Mouse (Mus musculus) ES-CJ7 (cell line): ENCODE data around the gene Nav3.
"Not testable (repeated sequence)": the region's sequence is repeated elsewhere in the genome, so short reads cannot be mapped to it uniquely, and the experiment has no call there.

Experiments
- DNase-seq: peaks from one replicate; pipeline ENCODE4 v3.0.0; 2011; ENCODE audit warnings: low read depth, low spot score

Gene Nav3

DNA sequence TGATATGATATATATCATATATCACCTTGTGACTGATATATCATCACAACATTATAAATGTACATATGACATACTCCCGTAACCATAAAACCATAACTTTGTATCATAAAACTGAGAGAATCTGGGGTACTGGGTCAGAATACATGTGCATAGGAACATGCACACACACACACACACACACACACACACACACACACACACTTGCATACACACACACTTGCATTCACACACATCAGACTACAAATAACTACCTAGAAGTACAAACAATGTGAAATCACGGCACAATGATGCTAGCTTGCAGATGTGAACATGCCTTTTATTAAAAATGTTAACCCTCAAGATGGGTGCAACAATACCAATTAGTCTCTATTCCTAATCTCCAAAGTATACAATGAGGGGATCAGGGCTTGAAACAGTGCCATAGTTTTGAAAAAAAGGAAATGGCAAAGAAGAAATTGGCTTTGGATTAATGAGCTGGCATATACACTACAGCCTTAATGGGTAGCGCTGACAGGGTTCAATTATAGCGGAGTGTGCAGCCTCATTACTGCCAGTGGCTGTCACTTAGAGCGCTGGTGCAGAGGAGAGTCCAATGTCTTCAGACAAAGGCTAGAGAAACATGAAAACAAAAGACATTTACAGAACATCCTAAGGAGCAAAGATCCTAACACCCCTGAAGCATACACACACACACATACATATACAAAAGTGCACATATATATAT is 72.3 kb downstream of the Nav3 start:
- DNase-seq, result not testable (repeated sequence)

DNA sequence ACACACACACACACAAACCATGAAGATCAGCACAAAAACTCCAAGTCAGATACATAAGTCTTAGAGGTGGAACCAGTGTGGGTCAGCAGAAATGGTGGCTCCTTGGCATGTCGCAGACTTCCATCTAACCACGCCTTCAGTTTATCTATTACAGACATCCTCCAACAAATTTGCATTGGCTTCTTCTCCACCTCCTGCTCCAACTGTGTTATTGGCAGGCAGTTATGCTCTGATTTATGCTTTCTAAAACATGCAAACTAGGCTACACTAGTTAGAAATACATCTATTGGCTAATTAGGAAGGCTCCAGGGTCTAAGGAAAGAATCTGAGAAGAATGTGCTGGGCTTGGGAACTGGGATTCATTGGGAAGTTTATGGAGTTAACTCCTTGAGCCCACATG is 75.2 kb downstream of the Nav3 start:
- no peak for DNase-seq

DNA sequence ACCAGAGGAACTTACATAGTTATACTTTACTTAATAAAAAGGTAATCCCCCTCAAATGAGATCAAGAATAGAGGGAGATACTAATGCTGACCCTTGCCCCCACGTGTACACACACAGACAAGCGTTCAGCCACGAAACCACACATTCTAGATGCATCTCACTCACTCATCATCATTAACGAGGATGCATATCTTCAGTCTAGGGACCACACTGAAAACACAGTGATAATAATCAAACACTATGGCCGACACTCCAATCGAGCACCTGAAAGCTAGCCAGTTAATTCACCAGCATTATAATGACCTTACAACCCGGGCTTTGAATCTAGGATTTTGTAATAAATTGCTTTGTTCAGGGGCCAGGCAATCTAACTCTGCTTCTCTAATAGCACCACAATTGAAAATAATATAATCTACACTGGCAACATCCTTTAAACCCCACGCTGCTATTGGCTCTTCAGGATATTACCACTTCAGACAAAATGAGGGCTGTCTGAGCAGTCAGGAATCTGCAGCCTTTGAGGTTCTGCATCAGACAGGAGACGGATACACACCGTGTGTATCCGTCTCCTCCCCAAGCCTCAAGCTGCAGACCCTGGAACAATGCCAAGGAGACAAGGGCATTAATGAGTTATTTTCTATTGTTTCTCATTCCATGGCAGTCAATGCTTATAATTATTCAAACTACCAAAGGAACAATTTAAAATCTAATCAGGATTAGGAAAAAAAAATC is 83.1 kb downstream of the Nav3 start:
- no peak for DNase-seq

DNA sequence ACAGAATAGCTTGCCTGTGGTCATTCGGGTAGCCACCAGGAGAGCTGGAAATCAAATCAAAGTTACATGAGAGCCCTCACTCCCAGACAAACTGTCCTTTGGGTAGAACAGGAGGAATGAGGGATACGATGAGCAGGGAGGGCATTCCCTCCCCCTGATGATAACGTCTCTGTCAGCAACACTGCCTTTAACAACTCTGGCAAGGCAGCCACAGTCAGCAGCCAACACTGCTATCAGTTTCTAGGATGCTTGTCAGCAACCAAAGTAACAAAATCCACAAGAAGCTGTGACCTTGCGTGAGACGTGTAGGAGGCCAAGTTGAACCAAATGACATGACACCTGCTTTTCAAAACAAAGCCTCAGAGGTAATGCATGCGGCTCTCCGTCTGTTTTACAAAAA is 103.9 kb downstream of the Nav3 start:
- DNase-seq, result no peak

- no peak for DNase-seq
Observed at GRCm38 (mm10) chr10:110330030-110330429, 126.0 kb downstream of the Nav3 start.

DNA sequence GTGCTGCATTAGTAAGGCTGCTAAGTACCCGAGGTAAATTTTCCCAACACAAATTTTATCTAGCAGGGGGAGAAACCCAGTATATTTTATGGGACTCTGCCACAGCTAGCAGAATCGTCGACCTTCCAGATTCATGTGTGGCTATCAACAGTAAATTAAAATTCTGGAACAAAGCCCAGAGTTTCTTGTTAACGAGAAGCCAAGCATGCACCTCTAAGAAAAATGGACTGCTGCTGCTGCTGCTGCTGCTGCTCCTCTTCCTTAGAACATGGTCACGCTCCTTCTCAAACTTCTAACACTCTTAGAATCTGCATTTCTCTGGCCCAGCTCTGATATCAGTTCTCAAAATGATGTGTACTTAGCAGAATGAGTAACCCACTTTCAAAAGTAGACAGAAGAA is 126.4 kb downstream of the Nav3 start:
- DNase-seq, result no peak

- DNase-seq, result no peak
Observed at GRCm38 (mm10) chr10:110322082-110322632, 133.8 kb downstream of the Nav3 start.

DNA sequence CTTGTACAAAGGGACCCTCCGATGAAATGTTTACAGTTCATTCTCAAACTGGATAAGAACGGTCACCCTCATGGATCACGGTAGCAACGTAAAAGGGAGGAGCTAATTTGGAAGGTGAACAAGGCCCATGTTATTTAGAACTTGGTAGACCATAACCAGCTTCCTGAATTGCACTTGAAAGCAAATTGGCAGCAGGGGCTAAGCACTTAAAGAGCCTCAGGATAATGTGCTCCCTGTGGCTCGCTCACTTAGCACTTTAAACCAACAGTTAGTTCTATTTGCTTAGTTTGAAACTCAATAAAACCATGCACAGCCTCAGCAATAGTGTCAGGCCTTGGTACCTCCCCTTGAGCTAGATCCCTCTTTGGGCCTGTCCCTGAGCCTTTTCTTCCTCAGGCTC is 138.7 kb downstream of the Nav3 start:
- DNase-seq, result no peak

DNA sequence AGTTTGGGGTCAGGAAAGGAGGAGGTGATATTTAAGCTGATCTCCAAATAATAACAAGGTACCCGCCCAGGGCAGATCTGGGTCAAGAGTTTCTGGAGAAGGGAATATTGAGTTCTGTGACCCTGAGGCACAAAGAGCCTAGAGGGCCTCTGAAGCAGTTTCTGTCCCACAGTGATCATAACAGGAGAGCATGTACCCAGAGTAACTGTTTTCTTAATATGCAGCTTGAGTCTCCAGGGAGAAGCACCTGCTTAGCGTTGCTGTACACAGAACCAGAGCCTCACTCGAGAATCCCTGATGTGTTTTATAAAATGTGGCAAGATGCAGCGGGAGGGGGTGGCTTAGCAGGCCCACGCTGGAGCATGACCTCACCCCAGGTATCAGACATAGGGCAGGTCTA is 141.5 kb downstream of the Nav3 start:
- DNase-seq, result no peak

GRCm38 (mm10) chr10:110313959-110314358 is 142.0 kb downstream of the Nav3 start:
- no peak for DNase-seq

GRCm38 (mm10) chr10:110309511-110309910 is 146.5 kb downstream of the Nav3 start:
- DNase-seq, result no peak

GRCm38 (mm10) chr10:110305609-110306008 is 150.4 kb downstream of the Nav3 start:
- no peak for DNase-seq

- DNase-seq, result no peak
Observed at GRCm38 (mm10) chr10:110290016-110290623, 165.9 kb downstream of the Nav3 start.

DNA sequence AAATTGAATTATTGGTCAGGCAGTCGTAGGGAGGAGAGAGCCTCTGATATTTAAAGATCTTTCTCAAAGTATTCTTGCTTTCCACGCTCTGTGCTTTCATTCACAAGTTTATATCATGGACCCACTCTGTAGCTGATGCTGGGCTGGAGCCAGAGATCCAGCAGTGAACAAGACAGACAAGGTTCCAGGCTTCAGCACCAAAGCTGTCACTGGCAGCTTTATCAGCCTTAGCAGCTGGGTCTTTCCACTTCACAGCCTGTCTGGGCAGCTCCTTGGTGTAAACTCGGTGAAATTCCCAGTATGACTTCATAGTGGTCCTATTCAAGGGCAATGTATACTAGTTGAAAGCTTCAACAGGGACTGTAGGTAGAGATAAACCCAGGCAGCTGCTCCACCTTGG is 172.1 kb downstream of the Nav3 start:
- DNase-seq, result no peak

DNA sequence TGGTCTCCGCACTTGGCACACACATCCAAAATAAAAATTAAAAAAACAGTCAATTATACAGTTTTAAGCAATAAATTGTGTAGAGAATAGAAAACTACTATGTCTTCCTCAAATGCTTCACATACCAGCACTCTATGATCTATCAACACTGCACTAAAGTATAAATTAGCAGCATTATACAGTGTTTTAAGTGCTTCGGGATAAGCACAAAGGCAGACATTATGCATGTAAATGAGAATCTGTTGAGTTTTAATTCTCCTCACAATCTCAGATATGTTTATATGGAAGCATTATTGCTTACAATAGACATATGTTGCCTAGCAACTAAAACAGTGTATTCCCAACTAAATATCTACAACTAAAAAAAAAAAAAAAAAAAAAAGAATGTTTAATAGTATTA is 183.2 kb downstream of the Nav3 start:
- no peak for DNase-seq

GRCm38 (mm10) chr10:110270561-110270960 is 185.4 kb downstream of the Nav3 start:
- DNase-seq, result no peak

DNA sequence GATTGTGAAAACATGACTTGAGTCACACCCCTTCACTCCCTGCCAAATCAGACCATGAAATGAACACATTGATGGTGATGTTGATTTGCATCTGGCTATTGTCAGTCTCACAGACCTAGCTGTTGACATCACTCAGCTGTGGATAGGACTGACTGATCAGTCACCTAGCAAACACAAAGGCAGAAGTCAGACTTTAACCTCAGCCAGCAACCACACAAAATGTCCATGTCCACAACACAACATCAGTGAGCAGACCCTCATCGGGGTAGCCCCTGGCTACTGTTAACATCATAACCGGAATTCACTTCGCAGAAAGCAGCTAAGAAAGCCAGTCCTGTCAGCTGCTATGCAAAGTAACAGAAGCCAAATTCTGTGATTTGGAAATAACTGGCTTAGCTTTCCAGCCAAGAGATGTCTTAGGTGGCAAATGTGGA is 213.9 kb downstream of the Nav3 start:
- DNase-seq, result no peak

DNA sequence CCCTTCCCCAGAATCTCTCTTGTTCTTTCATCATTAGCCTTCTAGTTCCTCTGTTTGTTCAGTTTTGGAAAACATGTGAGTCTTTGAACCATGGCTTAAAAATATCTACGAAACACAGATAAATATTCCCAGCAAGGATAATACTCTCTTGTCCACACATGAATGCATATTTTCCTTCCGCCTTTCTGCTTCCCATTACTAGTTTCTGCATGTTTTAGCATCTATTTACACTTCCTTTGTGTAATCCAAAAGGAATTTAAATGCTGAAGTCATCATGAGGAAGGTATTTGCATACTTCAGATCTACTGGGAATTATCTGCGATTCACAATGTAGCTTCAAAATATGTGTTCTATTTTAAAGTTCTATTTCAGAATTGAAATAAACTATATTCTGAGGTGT is 215.3 kb downstream of the Nav3 start:
- DNase-seq, result no peak

DNA sequence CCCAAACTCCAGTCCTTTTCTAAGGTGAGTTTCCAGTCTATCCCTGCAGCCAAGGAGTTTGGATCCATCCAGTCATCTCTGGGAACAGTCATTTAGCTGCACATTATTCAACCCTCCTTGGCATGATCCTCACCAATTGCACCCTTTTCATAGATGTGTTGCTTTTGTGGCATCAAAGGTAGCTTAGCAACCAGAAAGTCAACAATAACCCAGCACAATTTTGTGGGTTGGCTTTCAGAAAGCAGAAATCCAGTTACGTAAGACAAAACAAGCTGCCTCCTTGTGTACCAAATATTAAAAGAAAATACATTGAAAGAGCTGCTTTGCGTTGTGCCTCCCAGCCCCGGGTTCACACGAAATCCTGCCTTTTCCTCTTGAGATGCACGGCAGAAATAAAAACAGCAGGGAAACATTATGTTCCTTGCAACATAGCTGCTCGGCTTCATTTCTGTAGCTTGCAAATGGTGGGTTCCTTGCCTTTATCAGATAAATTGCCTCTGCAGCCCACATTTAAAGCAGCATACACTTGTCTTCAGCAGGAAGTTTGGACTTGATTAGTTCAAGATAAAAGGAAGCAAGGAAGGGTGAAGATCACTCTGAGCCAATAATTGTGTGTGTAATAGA is 222.6 kb downstream of the Nav3 start:
- no peak for DNase-seq

DNA sequence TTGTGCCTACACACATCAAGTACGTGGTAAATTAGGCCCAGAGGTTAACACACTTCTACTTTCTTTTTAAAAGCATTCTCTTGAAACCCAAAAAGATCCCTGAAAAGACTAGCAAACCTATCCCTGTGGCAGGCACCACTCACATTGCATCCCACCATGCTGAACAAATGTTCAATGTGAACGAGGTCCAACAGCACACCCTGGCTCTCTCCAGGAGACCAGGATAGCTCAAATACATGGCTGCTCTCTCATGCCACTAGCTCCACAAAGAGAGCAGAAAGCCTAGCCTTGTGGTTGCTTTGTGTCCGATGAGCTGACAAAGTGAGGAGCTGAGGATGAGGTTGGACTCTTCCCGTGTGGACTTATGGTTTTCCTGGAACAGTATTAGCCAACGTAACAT is 249.6 kb downstream of the Nav3 start:
- no peak for DNase-seq

GRCm38 (mm10) chr10:110204121-110204697 is 251.8 kb downstream of the Nav3 start:
- no peak for DNase-seq

DNA sequence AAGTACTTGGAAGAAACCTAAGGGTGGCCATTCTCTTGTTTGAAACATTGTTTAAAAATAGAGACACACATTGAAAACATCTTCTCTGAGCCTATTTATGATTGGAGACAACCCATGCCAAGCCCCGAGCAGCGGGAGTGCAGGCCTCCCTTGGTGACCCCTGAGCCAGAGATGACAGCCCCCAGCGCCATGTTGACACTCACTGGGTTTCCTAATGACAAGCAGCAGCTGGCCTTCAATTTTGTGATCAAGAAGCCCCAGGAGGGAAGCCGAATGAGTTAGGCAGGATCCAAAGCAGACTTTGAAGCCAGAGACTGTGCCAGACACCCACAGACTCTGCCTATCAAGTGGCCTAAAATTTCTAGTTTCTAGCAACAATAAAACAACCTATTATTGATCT is 263.1 kb downstream of the Nav3 start:
- DNase-seq, result no peak
